Mouse (Mus musculus) forebrain, embryonic 13.5 days (tissue): ENCODE measurements around the gene Otc. TPM values are rescaled to one million over a fixed set of nuclear protein-coding genes. Genes with fewer than 3 reads are reported as not detected.

ENCODE experiments used
- ATAC-seq: fragments of 200-750 bp; cut with Nextera tagmentation; 2 replicates; pipeline ENCODE4 v1.8.0; 2017
- H3K27ac ChIP-seq: fragments of 300-500 bp; sonication (generic); 2 replicates; pipeline ENCODE4 v1.5.1; 2015; ENCODE audit warnings: inconsistent platforms, mild to moderate bottlenecking, moderate library complexity
- H3K27me3 ChIP-seq: fragments of 300-500 bp; sonication (generic); 2 replicates; pipeline ENCODE4 v1.6.1; 2015; ENCODE audit warnings: mild to moderate bottlenecking, inconsistent platforms
- H3K36me3 ChIP-seq: fragments of 300-500 bp; sonication (generic); 2 replicates; pipeline ENCODE4 v1.6.1; 2015; ENCODE audit warnings: mild to moderate bottlenecking, inconsistent platforms; ENCODE audit not compliant: poor library complexity, severe bottlenecking
- H3K4me1 ChIP-seq: fragments of 300-500 bp; sonication (generic); 2 replicates; pipeline ENCODE4 v1.6.1; 2015; ENCODE audit warnings: inconsistent platforms
- H3K4me2 ChIP-seq: fragments of 300-500 bp; sonication (generic); 2 replicates; pipeline ENCODE4 v1.6.1; 2015; ENCODE audit warnings: inconsistent platforms, mild to moderate bottlenecking, moderate library complexity
- H3K4me3 ChIP-seq: fragments of 300-500 bp; sonication (generic); 2 replicates; pipeline ENCODE4 v1.5.1; 2015; ENCODE audit warnings: mild to moderate bottlenecking, inconsistent platforms
- H3K9ac ChIP-seq: fragments of 300-500 bp; sonication (generic); 2 replicates; pipeline ENCODE4 v1.6.1; 2015; ENCODE audit warnings: mild to moderate bottlenecking, inconsistent platforms
- H3K9me3 ChIP-seq: fragments of 300-500 bp; sonication (generic); replicated peaks from 2 replicates; pipeline ENCODE4 v1.6.1; 2016; ENCODE audit warnings: inconsistent platforms
- WGBS: fragments of 180-500 bp; shearing (Covaris S2); methylation state at CpG from one replicate; pipeline ENCODE4 v1.1.7; 2015; 5-methylcytosine and 5-hydroxymethylcytosine counted together
- polyA plus RNA-seq: library from polyadenylated mRNA; unstranded; fragments of >200 nt; fragmentation: Nextera tagmentation; extraction: Ambion mirVana; gene quantifications from 2 replicates; pipeline ENCODE4 v1.2.1, GENCODE M21; 2015

The Otc gene
- polyA plus RNA-seq, 1 experiment from 2014 or later: not detected

- no peaks in the 10 kb centered on the region for H3K27me3 ChIP-seq
- H3K4me2 ChIP-seq: no peak overlapping the region
- no peaks in the 10 kb centered on the region for H3K4me1 ChIP-seq
- ATAC-seq: peak; percentile 91
- no peaks in the 10 kb centered on the region for H3K9me3 ChIP-seq
- 52% methylated on average over 4 of the region's 4 CpGs for WGBS
- 0 out of 2 replicates have a peak overlapping the region, but pooled peaks have one; percentile 25 for H3K27ac ChIP-seq
- H3K36me3 ChIP-seq: no peaks in the 10 kb centered on the region
- H3K9ac ChIP-seq: no peak overlapping the region
- H3K4me3 ChIP-seq: no peak overlapping the region
Observed at GRCm38 (mm10) chrX:10268761-10269437, 16.8 kb downstream of the Otc start.

- Histone ChIP-seq H3K27me3 (no peaks in the 10 kb centered on the region), H3K4me3 (no peak overlapping the region), H3K9me3 (no peaks in the 10 kb centered on the region), H3K36me3 (no peaks in the 10 kb centered on the region), H3K9ac (no peak overlapping the region), H3K27ac (no peak overlapping the region), H3K4me2 (no peak overlapping the region), H3K4me1 (no peaks in the 10 kb centered on the region)
- ATAC-seq: no peak
- 90% methylated on average over 14 of the region's 14 CpGs for WGBS
Observed at GRCm38 (mm10) chrX:10297341-10297740, 45.2 kb downstream of the Otc start.

GRCm38 (mm10) chrX:10318176-10318575 is 66.1 kb downstream of the Otc start:
- H3K4me1 ChIP-seq: no peaks in the 10 kb centered on the region
- WGBS: 90% methylated on average over 4 of the region's 4 CpGs
- H3K4me3 ChIP-seq: no peak overlapping the region
- H3K27ac ChIP-seq: no peak overlapping the region
- no peak overlapping the region for H3K4me2 ChIP-seq
- no peaks in the 10 kb centered on the region for H3K9me3 ChIP-seq
- no peak for ATAC-seq
- H3K36me3 ChIP-seq: no peaks in the 10 kb centered on the region
- H3K9ac ChIP-seq: no peak overlapping the region
- H3K27me3 ChIP-seq: no peaks in the 10 kb centered on the region

- no peak overlapping the region for H3K27ac ChIP-seq
- 62% methylated on average over 1 of the region's 1 CpGs for WGBS
Observed at GRCm38 (mm10) chrX:10330246-10330645, 78.1 kb downstream of the Otc start.

GRCm38 (mm10) chrX:10331749-10332148 is 79.6 kb downstream of the Otc start:
- no peak overlapping the region for H3K9ac ChIP-seq
- H3K27me3 ChIP-seq: no peaks in the 10 kb centered on the region
- H3K27ac ChIP-seq: no peak overlapping the region
- H3K36me3 ChIP-seq: no peaks in the 10 kb centered on the region
- no peak overlapping the region for H3K4me2 ChIP-seq
- ATAC-seq: no peak
- WGBS: 92% methylated on average over 1 of the region's 1 CpGs
- H3K9me3 ChIP-seq: no peaks in the 10 kb centered on the region
- H3K4me3 ChIP-seq: no peak overlapping the region
- no peaks in the 10 kb centered on the region for H3K4me1 ChIP-seq

More at GRCm38 (mm10) chrX:10330246-10330645, 78.1 kb downstream of the Otc start:
- no peak overlapping the region for H3K4me2 ChIP-seq
- H3K36me3 ChIP-seq: no peaks in the 10 kb centered on the region
- no peak overlapping the region for H3K4me3 ChIP-seq
- no peak for ATAC-seq
- H3K27me3 ChIP-seq: no peaks in the 10 kb centered on the region
- H3K9me3 ChIP-seq: no peaks in the 10 kb centered on the region
- no peak overlapping the region for H3K9ac ChIP-seq
- H3K4me1 ChIP-seq: no peaks in the 10 kb centered on the region

- no peak overlapping the region for H3K27ac ChIP-seq
- H3K9ac ChIP-seq: no peak overlapping the region
- no peaks in the 10 kb centered on the region for H3K4me1 ChIP-seq
- H3K4me3 ChIP-seq: no peak overlapping the region
- no peak overlapping the region for H3K4me2 ChIP-seq
- no peaks in the 10 kb centered on the region for H3K9me3 ChIP-seq
- whole genome bisulfite sequencing: 60% methylated on average over 2 of the region's 2 CpGs
- H3K27me3 ChIP-seq: no peaks in the 10 kb centered on the region
- ATAC-seq: no peak
- no peaks in the 10 kb centered on the region for H3K36me3 ChIP-seq
Observed at GRCm38 (mm10) chrX:10336816-10337215, 84.7 kb downstream of the Otc start.

GRCm38 (mm10) chrX:10355867-10356266 is 103.8 kb downstream of the Otc start:
- no peak overlapping the region for H3K4me3 ChIP-seq
- H3K9me3 ChIP-seq: no peaks in the 10 kb centered on the region
- no peaks in the 10 kb centered on the region for H3K27me3 ChIP-seq
- H3K4me2 ChIP-seq: no peak overlapping the region
- no peaks in the 10 kb centered on the region for H3K36me3 ChIP-seq
- H3K9ac ChIP-seq: no peak overlapping the region
- WGBS: 39% methylated on average over 4 of the region's 4 CpGs
- H3K27ac ChIP-seq: no peak overlapping the region
- ATAC-seq: no peak
- no peaks in the 10 kb centered on the region for H3K4me1 ChIP-seq

Other genes starting within 250 kb of the Otc start
- 2.5 and 2.9 TPM in 2 replicates for gene Srpx, start 134.6 kb upstream of the Otc start, polyA plus RNA-seq
- 42.4 and 44.8 TPM in 2 replicates for gene Rpgr, start 35.4 kb upstream of the Otc start, polyA plus RNA-seq
- 165 and 188 TPM in 2 replicates for gene Tspan7, start 232.9 kb downstream of the Otc start, polyA plus RNA-seq